Mouse (Mus musculus): ENCODE results near the gene Fbxo34. TPM values are rescaled to one million over a fixed set of nuclear protein-coding genes. Genes with fewer than 3 reads are reported as not detected.

Gene Fbxo34
- polyA plus RNA-seq, 1 experiment = 4.2 TPM

DNA sequence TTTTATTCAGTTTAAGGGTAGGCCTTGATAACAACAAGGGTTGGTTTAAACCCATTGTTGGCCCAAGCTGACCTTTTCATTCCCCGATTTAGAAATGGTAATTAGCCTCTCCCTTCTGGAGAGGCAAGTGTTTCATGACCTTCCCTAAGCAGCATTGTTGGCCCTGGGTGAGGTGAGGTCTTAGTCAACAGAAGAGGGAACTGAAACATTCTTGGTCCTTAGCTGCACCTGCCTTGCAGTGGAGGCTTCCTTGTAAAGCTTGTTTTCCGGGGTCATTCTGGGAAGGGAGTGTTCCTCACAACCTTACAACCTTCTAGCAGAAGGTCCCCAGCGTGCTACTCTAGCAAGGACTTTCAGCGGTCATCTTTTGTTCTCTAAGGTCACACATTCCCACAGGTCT, 122.5 kb downstream of the Fbxo34 start:
- Histone ChIP-seq H3K36me3 (replicated peaks; ENCODE audit: low read length) (no peaks in the 10 kb centered on the region), H3K9me3 (no peaks in the 10 kb centered on the region)
- TF ChIP-seq GATA1 (IDR thresholded peaks at IDR 0.05; ENCODE audit: borderline replicate concordance, low read length) (no peak), FLI1 (IDR thresholded peaks at IDR 0.05; ENCODE audit: low read length) (no peak)

DNA sequence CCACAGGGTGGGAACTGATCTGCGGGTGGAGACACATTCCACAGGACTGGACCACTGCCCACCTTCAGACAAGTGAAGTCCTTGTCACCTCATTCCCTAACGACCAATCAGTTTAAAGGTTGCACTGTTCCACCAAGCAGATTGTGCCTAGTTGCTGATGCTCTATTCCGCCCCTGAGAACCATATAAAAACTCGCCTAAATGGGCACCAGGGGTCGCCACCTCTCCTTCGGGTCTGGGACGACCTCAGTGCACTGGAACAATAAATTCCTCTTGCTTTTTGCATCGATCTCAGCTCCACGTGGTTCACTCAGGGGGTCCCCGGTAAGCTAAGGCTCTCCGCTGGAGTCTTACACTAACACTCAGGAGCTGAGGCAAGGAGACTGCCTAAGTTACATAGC, 124.5 kb downstream of the Fbxo34 start:
- peaks cover 5% of the 10 kb centered on the region for H3K27me3 ChIP-seq (replicated peaks)
- no peak overlapping the region for H3K4me3 ChIP-seq (replicated peaks)
- H3K4me1 ChIP-seq = no peaks in the 10 kb centered on the region
- TF ChIP-seq FLI1 (IDR thresholded peaks at IDR 0.05; ENCODE audit: low read length) (no peak), GATA1 (IDR thresholded peaks at IDR 0.05; ENCODE audit: borderline replicate concordance, low read length) (no peak)
- no peaks in the 10 kb centered on the region for H3K9me3 ChIP-seq
- no peaks in the 10 kb centered on the region for H3K36me3 ChIP-seq (replicated peaks; ENCODE audit: low read length)

More for the DNA sequence above, 122.5 kb downstream of the Fbxo34 start:
- Histone ChIP-seq H3K4me3 (replicated peaks) (no peak overlapping the region), H3K27me3 (replicated peaks) (peaks cover 3% of the 10 kb centered on the region), H3K4me1 (0 out of 2 replicates have a peak, but pooled peaks cover 3% of the 10 kb centered on the region)

DNA sequence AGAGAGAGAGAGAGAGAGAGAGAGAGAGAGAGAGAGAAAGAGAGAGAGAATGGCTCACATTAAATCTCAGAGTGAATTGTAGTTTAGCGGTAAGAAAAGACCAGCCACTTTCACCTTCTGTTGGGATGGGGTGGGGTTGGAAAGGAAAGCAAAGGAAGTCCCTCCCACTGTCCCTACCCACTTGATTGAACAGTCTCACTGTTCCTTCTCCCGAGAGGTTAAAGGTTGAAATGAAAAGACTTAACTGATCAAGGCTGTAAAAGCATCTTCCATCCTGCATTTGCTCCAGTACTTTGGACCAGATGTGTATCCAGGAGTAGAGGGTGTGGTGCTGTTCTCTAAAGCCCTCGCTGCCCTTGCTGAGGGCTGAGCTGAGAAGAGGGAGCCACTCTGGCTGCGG, 126.5 kb downstream of the Fbxo34 start:
- no peaks in the 10 kb centered on the region for H3K4me1 ChIP-seq
- peaks cover 5% of the 10 kb centered on the region for H3K27me3 ChIP-seq (replicated peaks)
- no peaks in the 10 kb centered on the region for H3K9me3 ChIP-seq
- H3K36me3 ChIP-seq (replicated peaks; ENCODE audit: low read length) = no peaks in the 10 kb centered on the region
- TF ChIP-seq GATA1 (IDR thresholded peaks at IDR 0.05; ENCODE audit: borderline replicate concordance, low read length) (no peak), FLI1 (IDR thresholded peaks at IDR 0.05; ENCODE audit: low read length) (no peak)
- no peak overlapping the region for H3K4me3 ChIP-seq (replicated peaks)

DNA sequence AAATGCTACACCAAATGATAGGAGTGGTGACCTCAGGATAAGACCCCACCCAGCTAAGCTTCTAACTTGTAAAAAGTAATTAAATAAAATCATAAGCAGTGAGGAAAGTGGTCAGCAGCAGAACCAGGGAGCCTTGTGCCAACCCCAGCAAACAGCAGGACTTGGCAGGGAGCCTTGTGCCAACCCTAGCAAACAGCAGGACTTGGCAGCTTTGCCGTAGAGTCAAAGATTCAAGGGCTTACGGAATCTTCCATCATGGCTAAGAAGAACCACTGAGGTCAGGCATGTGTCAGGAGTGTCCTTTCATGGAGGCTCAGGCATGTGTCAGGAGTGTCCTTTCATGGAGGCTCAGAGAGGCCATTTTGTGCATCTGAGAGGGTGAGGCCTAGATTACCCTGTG, 127.9 kb downstream of the Fbxo34 start:
- Histone ChIP-seq H3K9me3 (no peaks in the 10 kb centered on the region), H3K4me1 (no peaks in the 10 kb centered on the region), H3K36me3 (replicated peaks; ENCODE audit: low read length) (no peaks in the 10 kb centered on the region), H3K27me3 (replicated peaks) (peaks cover 5% of the 10 kb centered on the region), H3K4me3 (replicated peaks) (no peak overlapping the region)
- TF ChIP-seq FLI1 (IDR thresholded peaks at IDR 0.05; ENCODE audit: low read length) (no peak), GATA1 (IDR thresholded peaks at IDR 0.05; ENCODE audit: borderline replicate concordance, low read length) (no peak)

DNA sequence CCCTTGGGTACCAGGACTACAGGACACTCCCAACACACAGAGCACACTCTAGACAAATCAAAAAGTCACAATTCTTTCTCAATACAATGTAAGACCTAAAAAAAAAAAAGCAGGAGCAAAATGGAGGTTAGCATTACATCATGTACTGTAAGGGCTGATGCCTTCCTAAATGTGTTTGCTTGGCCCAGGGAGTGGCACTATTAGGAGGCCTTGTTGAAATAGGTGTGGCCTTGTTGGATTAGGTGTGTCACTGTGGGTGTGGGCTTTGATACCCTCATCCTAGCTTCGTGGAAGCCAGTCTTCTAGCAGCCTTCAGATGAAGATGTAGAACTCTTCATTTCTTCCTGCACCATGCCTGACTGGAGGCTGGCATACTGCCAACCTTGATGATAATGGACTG, 131.1 kb downstream of the Fbxo34 start:
- no peaks in the 10 kb centered on the region for H3K9me3 ChIP-seq
- no peaks in the 10 kb centered on the region for H3K4me1 ChIP-seq
- TF ChIP-seq GATA1 (IDR thresholded peaks at IDR 0.05; ENCODE audit: borderline replicate concordance, low read length) = no peak
- no peak for TF ChIP-seq FLI1 (IDR thresholded peaks at IDR 0.05; ENCODE audit: low read length)
- H3K27me3 ChIP-seq (replicated peaks) = peaks cover 5% of the 10 kb centered on the region
- H3K4me3 ChIP-seq (replicated peaks) = no peak overlapping the region
- H3K36me3 ChIP-seq (replicated peaks; ENCODE audit: low read length) = no peaks in the 10 kb centered on the region

Other genes with a start within 250 kb of the Fbxo34 start
- gene Wdhd1, start 173.6 kb upstream of the Fbxo34 start, polyA plus RNA-seq (2012; ENCODE audit: insufficient read depth, low replicate concordance) = 1.00 and 2.5 TPM in 2 replicates
- gene Socs4, start 173.5 kb upstream of the Fbxo34 start, polyA plus RNA-seq (2012; ENCODE audit: insufficient read depth, low replicate concordance) = 0.18 TPM in 1 of 2 replicates, not detected in the other
- 26.1 and 30.4 TPM in 2 replicates for gene Mapk1ip1l, start 152.2 kb upstream of the Fbxo34 start, polyA plus RNA-seq (2012; ENCODE audit: insufficient read depth, low replicate concordance)
- gene Lgals3, start 82.7 kb upstream of the Fbxo34 start, polyA plus RNA-seq (2012; ENCODE audit: insufficient read depth, low replicate concordance) = 566 and 781 TPM in 2 replicates
- gene Dlgap5, start 32.0 kb upstream of the Fbxo34 start, polyA plus RNA-seq (2012; ENCODE audit: insufficient read depth, low replicate concordance) = 4.1 and 11.0 TPM in 2 replicates
- 0.28 TPM in 1 of 2 replicates, not detected in the other for gene Atg14, start 120.2 kb downstream of the Fbxo34 start, polyA plus RNA-seq (2012; ENCODE audit: insufficient read depth, low replicate concordance)
- 1.8 TPM in 1 of 2 replicates, not detected in the other for gene Ktn1, start 198.0 kb downstream of the Fbxo34 start, polyA plus RNA-seq (2012; ENCODE audit: insufficient read depth, low replicate concordance)